Mouse (Mus musculus): ENCODE data around the gene 1700123K08Rik.
"Not testable (repeated sequence)": the region's sequence is repeated elsewhere in the genome, so short reads cannot be mapped to it uniquely, and the experiment has no call there.

1700123K08Rik gene

DNA sequence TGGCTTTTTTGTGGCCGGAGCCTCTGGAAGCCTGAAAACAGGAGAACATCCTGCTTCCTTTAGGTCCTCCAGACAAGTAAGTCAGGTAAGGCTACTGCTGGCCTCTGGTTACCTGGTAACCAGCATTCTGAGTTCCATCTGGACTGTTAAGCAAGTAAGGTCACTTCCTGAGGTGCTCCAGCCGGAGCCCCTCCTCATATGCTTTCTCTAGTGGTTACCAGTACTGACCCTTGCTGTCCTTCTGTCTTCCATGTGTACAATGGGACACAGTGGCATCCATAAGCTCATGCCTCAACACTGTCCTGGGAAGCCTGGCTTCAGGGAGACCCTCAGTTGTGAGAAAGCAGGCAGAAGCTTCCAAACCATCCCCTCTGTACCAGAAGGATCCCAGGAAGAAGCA lies at the start of gene 1700123K08Rik:
Gene 1700123K08Rik (minus strand): TSS at position 101 of the 400 bp plus-strand sequence.
- not testable (repeated sequence) for DNase-seq (ENCODE audit: low spot score)

- DNase-seq (ENCODE audit: low spot score), result no peak
These were observed 22.9 kb upstream of the 1700123K08Rik start for GRCm38 (mm10) chr5:138587396-138587795.

DNA sequence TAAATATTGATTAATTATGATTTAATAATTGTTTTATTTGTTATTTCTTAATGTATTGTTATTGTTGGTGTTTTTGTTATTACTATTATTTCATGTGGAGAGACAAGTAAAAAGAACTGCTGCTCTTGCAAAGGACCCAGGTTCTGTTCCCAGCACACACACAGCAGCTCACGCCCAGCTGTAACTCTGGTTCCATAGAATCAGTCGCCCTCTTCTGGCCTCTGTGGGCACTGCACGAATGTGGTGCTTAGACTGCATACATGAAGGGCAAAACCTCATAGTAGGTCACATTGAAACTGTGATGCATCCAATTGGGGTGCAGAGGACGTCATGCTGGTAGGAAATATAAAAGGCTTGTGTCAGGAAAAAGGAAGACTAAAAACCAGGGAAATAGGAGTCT lies 7.1 kb upstream of the 1700123K08Rik start:
- DNase-seq (ENCODE audit: low spot score), result no peak

- DNase-seq (ENCODE audit: low spot score), result no peak
These were observed 11.8 kb downstream of the 1700123K08Rik start for GRCm38 (mm10) chr5:138552718-138553117.

DNA sequence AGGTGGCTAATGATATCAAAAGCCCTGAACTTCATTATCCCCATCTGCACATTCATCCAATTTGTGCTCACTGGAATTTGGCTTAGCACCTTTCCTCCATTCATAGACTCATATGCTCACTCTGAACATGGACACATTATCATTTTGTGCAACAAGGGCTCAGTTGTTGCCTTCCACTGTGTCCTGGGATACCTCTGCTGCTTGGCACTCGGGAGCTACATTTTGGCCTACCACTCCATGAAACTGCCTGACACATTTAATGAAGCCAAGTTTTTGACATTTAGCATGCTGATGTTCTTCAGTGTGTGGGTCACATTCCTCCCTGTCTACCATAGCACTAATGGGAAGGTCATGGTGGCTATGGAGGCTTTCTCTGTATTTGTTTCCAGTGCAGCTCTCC lies 32.0 kb downstream of the 1700123K08Rik start:
- no peak for DNase-seq (ENCODE audit: low spot score)

Measured in ovary, postnatal 14 days (tissue).